Mouse (Mus musculus) heart, embryonic 12.5 days (tissue): ENCODE measurements at regions not wholly inside any gene's neighbourhood (a gene's known extent, or its start where the extent isn't known, plus 50 kb on each side); places are given as distances from the start of the nearest gene placed in this dataset.

Source experiments
- ATAC-seq: fragments of 200-750 bp; cut with Nextera tagmentation; 2 replicates; pipeline ENCODE4 v1.8.0; 2017; ENCODE audit warnings: moderate TSS enrichment, moderate library complexity; ENCODE audit not compliant: insufficient number of reproducible peaks, low FRiP score
- H3K27ac ChIP-seq: fragments of 300-500 bp; sonication (generic); 2 replicates; pipeline ENCODE4 v1.5.1; 2016; ENCODE audit warnings: mild to moderate bottlenecking, moderate library complexity; ENCODE audit not compliant: poor library complexity, severe bottlenecking
- H3K27me3 ChIP-seq: fragments of 300-500 bp; sonication (generic); replicated peaks from 2 replicates; pipeline ENCODE4 v1.6.1; 2016; ENCODE audit warnings: mild to moderate bottlenecking, moderate library complexity
- H3K36me3 ChIP-seq: fragments of 300-500 bp; sonication (generic); 2 replicates; pipeline ENCODE4 v1.6.1; 2016; ENCODE audit warnings: mild to moderate bottlenecking, moderate library complexity
- H3K4me1 ChIP-seq: fragments of 300-500 bp; sonication (generic); replicated peaks from 2 replicates; pipeline ENCODE4 v1.6.1; 2016; ENCODE audit warnings: mild to moderate bottlenecking
- H3K4me2 ChIP-seq: fragments of 300-500 bp; sonication (generic); 2 replicates; pipeline ENCODE4 v1.6.1; 2016; ENCODE audit warnings: mild to moderate bottlenecking, moderate library complexity
- H3K4me3 ChIP-seq: fragments of 300-500 bp; sonication (generic); 2 replicates; pipeline ENCODE4 v1.5.1; 2016; ENCODE audit warnings: mild to moderate bottlenecking
- H3K9ac ChIP-seq: fragments of 300-500 bp; sonication (generic); 2 replicates; pipeline ENCODE4 v1.6.1; 2016; ENCODE audit warnings: mild to moderate bottlenecking, moderate library complexity
- H3K9me3 ChIP-seq: fragments of 300-500 bp; sonication (generic); replicated peaks from 2 replicates; pipeline ENCODE4 v1.6.1; 2016; ENCODE audit warnings: mild to moderate bottlenecking, moderate library complexity
- WGBS: fragments of 180-500 bp; shearing (Covaris S2); methylation state at CpG from one replicate; pipeline ENCODE4 v1.1.7; 2016; 5-methylcytosine and 5-hydroxymethylcytosine counted together

- 47% methylated on average over 8 of the region's 8 CpGs for WGBS
- peak overlapping the region; percentile 33; the same call in 1 of the 2 replicates for H3K27ac ChIP-seq
These were observed 637.6 kb downstream of the Insc start for GRCm38 (mm10) chr7:115380989-115381610.

GRCm38 (mm10) chr7:115382876-115383275 is 639.4 kb downstream of the Insc start:
- Histone ChIP-seq H3K4me2 (no peak overlapping the region), H3K36me3 (no peaks in the 10 kb centered on the region), H3K27me3 (no peaks in the 10 kb centered on the region), H3K27ac (no peak overlapping the region), H3K9me3 (no peaks in the 10 kb centered on the region), H3K4me1 (peaks cover 29% of the 10 kb centered on the region), H3K4me3 (no peak overlapping the region), H3K9ac (no peak overlapping the region)
- 77% methylated on average over 2 of the region's 2 CpGs for WGBS
- no peak for ATAC-seq

More at GRCm38 (mm10) chr7:115380989-115381610, 637.6 kb downstream of the Insc start:
- ATAC-seq, result no peak
- H3K9me3 ChIP-seq, result no peaks in the 10 kb centered on the region
- no peak overlapping the region for H3K4me2 ChIP-seq
- H3K36me3 ChIP-seq, result no peaks in the 10 kb centered on the region
- peaks cover 31% of the 10 kb centered on the region for H3K4me1 ChIP-seq
- H3K4me3 ChIP-seq, result no peak overlapping the region
- no peak overlapping the region for H3K9ac ChIP-seq
- no peaks in the 10 kb centered on the region for H3K27me3 ChIP-seq

- ATAC-seq, result no peak
- no peak overlapping the region for H3K9ac ChIP-seq
- peaks cover 11% of the 10 kb centered on the region for H3K4me1 ChIP-seq
- WGBS, result 73% methylated on average over 5 of the region's 5 CpGs
- no peak overlapping the region for H3K4me3 ChIP-seq
- no peak overlapping the region for H3K27ac ChIP-seq
- no peak overlapping the region for H3K4me2 ChIP-seq
- no peaks in the 10 kb centered on the region for H3K27me3 ChIP-seq
- no peaks in the 10 kb centered on the region for H3K9me3 ChIP-seq
- no peaks in the 10 kb centered on the region for H3K36me3 ChIP-seq
These were observed 645.4 kb downstream of the Insc start for GRCm38 (mm10) chr7:115388874-115389273.

- Histone ChIP-seq H3K27me3 (no peaks in the 10 kb centered on the region), H3K27ac (no peak overlapping the region), H3K4me3 (no peak overlapping the region), H3K4me1 (peaks cover 16% of the 10 kb centered on the region), H3K36me3 (no peaks in the 10 kb centered on the region), H3K4me2 (no peak overlapping the region), H3K9me3 (no peaks in the 10 kb centered on the region), H3K9ac (no peak overlapping the region)
- 15% methylated on average over 3 of the region's 3 CpGs for WGBS
- no peak; the same call in 1 of the 2 replicates for ATAC-seq
These were observed 646.1 kb downstream of the Sox6 start for GRCm38 (mm10) chr7:115392520-115392919.

- no peak for ATAC-seq
- no peak overlapping the region for H3K9ac ChIP-seq
- no peak overlapping the region for H3K27ac ChIP-seq
- no peak overlapping the region for H3K4me3 ChIP-seq
- H3K36me3 ChIP-seq, result no peaks in the 10 kb centered on the region
- peaks cover 5% of the 10 kb centered on the region; the same call in 1 of the 2 replicates for H3K4me1 ChIP-seq
- H3K4me2 ChIP-seq, result no peak overlapping the region
- 94% methylated on average over 2 of the region's 2 CpGs for WGBS
- H3K27me3 ChIP-seq, result no peaks in the 10 kb centered on the region
- no peaks in the 10 kb centered on the region for H3K9me3 ChIP-seq
These were observed 640.4 kb downstream of the Sox6 start for GRCm38 (mm10) chr7:115398202-115398601.

GRCm38 (mm10) chr7:115399461-115399860 is 639.1 kb downstream of the Sox6 start:
- Histone ChIP-seq H3K4me1 (peaks cover 5% of the 10 kb centered on the region; the same call in 1 of the 2 replicates), H3K36me3 (no peaks in the 10 kb centered on the region), H3K4me3 (no peak overlapping the region), H3K9me3 (no peaks in the 10 kb centered on the region), H3K27ac (no peak overlapping the region), H3K27me3 (no peaks in the 10 kb centered on the region), H3K9ac (no peak overlapping the region), H3K4me2 (no peak overlapping the region)
- no peak for ATAC-seq
- WGBS, result 58% methylated on average over 3 of the region's 3 CpGs

- no peak overlapping the region for H3K9ac ChIP-seq
- H3K4me2 ChIP-seq, result no peak overlapping the region
- H3K27ac ChIP-seq, result no peak overlapping the region
- H3K4me1 ChIP-seq, result peaks cover 22% of the 10 kb centered on the region
- H3K27me3 ChIP-seq, result no peaks in the 10 kb centered on the region
- WGBS, result 75% methylated on average over 3 of the region's 3 CpGs
- no peaks in the 10 kb centered on the region for H3K9me3 ChIP-seq
- no peaks in the 10 kb centered on the region for H3K36me3 ChIP-seq
- ATAC-seq, result no peak
- no peak overlapping the region for H3K4me3 ChIP-seq
These were observed 630.7 kb downstream of the Sox6 start for GRCm38 (mm10) chr7:115407889-115408288.

GRCm38 (mm10) chr7:115408915-115409314 is 629.7 kb downstream of the Sox6 start:
- Histone ChIP-seq H3K9me3 (no peaks in the 10 kb centered on the region), H3K36me3 (no peaks in the 10 kb centered on the region), H3K27ac (peak overlapping the region; percentile 53), H3K9ac (no peak overlapping the region; the same call in 1 of the 2 replicates), H3K4me1 (peaks cover 22% of the 10 kb centered on the region), H3K4me3 (no peak overlapping the region), H3K27me3 (no peaks in the 10 kb centered on the region), H3K4me2 (no peak overlapping the region)
- 13% methylated on average over 2 of the region's 2 CpGs for WGBS
- ATAC-seq, result 0 out of 2 replicates have a peak, but pooled peaks have one; percentile 49

GRCm38 (mm10) chr7:115410501-115411230 is 627.9 kb downstream of the Sox6 start:
- H3K9me3 ChIP-seq, result no peaks in the 10 kb centered on the region
- no peak overlapping the region for H3K27ac ChIP-seq
- H3K4me3 ChIP-seq, result no peak overlapping the region
- no peaks in the 10 kb centered on the region for H3K36me3 ChIP-seq
- 81% methylated on average over 17 of the region's 17 CpGs for WGBS
- H3K27me3 ChIP-seq, result no peaks in the 10 kb centered on the region
- H3K4me1 ChIP-seq, result peaks cover 32% of the 10 kb centered on the region
- H3K4me2 ChIP-seq, result no peak overlapping the region
- no peak overlapping the region for H3K9ac ChIP-seq
- no peak for ATAC-seq

GRCm38 (mm10) chr7:115411456-115411855 is 627.1 kb downstream of the Sox6 start:
- Histone ChIP-seq H3K27me3 (no peaks in the 10 kb centered on the region), H3K36me3 (no peaks in the 10 kb centered on the region), H3K9ac (no peak overlapping the region), H3K9me3 (no peaks in the 10 kb centered on the region), H3K4me1 (peaks cover 33% of the 10 kb centered on the region), H3K4me3 (no peak overlapping the region), H3K4me2 (no peak overlapping the region), H3K27ac (no peak overlapping the region)
- 48% methylated on average over 2 of the region's 2 CpGs for WGBS
- no peak; the same call in 1 of the 2 replicates for ATAC-seq

- Histone ChIP-seq H3K9ac (no peak overlapping the region), H3K4me2 (no peak overlapping the region), H3K27ac (no peak overlapping the region), H3K36me3 (no peaks in the 10 kb centered on the region), H3K4me3 (no peak overlapping the region), H3K27me3 (no peaks in the 10 kb centered on the region), H3K9me3 (no peaks in the 10 kb centered on the region), H3K4me1 (peaks cover 19% of the 10 kb centered on the region)
- 13% methylated on average over 5 of the region's 5 CpGs for WGBS
- ATAC-seq, result no peak
These were observed 623.4 kb downstream of the Sox6 start for GRCm38 (mm10) chr7:115415147-115415561.
